Mouse (Mus musculus) embryo, embryonic 10.5 days (tissue): ENCODE results near the gene Rab44.
A peak's percentile ranks its signal among the peaks of the same experiment; 100 is the strongest.

Experiments
- DNase-seq: peaks from one replicate; pipeline ENCODE4 v3.0.0-alpha.2; 2015; ENCODE audit warnings: low spot score

The Rab44 gene

GRCm38 (mm10) chr17:29168996-29169601, 55.2 kb downstream of the Rab44 start:
- DNase-seq, result no peak

GRCm38 (mm10) chr17:29170431-29171000, 56.6 kb downstream of the Rab44 start:
- no peak for DNase-seq

- peak; percentile 84 for DNase-seq
These were observed 57.2 kb downstream of the Rab44 start for GRCm38 (mm10) chr17:29171001-29171772.

GRCm38 (mm10) chr17:29172062-29172461, 58.1 kb downstream of the Rab44 start:
- no peak for DNase-seq

GRCm38 (mm10) chr17:29173165-29173564, 59.2 kb downstream of the Rab44 start:
- DNase-seq, result no peak

- DNase-seq, result no peak
These were observed 61.7 kb downstream of the Rab44 start for GRCm38 (mm10) chr17:29175693-29176092.

- peak; percentile 84 for DNase-seq
These were observed 62.7 kb downstream of the Rab44 start for GRCm38 (mm10) chr17:29176391-29177267.

- no peak for DNase-seq
These were observed 64.6 kb downstream of the Rab44 start for GRCm38 (mm10) chr17:29178503-29179059.

GRCm38 (mm10) chr17:29179917-29180316, 66.0 kb downstream of the Rab44 start:
- DNase-seq, result no peak

- no peak for DNase-seq
These were observed 66.6 kb downstream of the Rab44 start for GRCm38 (mm10) chr17:29180406-29181127.

GRCm38 (mm10) chr17:29181751-29182150, 67.8 kb downstream of the Rab44 start:
- no peak for DNase-seq

GRCm38 (mm10) chr17:29183162-29183561, 69.2 kb downstream of the Rab44 start:
- no peak for DNase-seq

GRCm38 (mm10) chr17:29185376-29186046, 71.6 kb downstream of the Rab44 start:
- DNase-seq, result peak; percentile 24

- DNase-seq, result peak; percentile 39
These were observed 73.3 kb downstream of the Rab44 start for GRCm38 (mm10) chr17:29186989-29187859.

GRCm38 (mm10) chr17:29188989-29189388, 75.0 kb downstream of the Rab44 start:
- peak; percentile 85 for DNase-seq

- DNase-seq, result peak; percentile 62
These were observed 81.6 kb downstream of the Rab44 start for GRCm38 (mm10) chr17:29195579-29195978.
